Mouse (Mus musculus): ENCODE measurements around the gene Il21r. TPM values are rescaled to one million over a fixed set of nuclear protein-coding genes. Genes with fewer than 3 reads are reported as not detected.

The Il21r gene
- 0.64 and 1.2 TPM in 2 replicates for polyA plus RNA-seq (2021; fragmentation: Nextera tagmentation)
- long read RNA-seq, experiment 1, partial matches to known transcripts, result 1 of 7 reads
- long read RNA-seq, experiment 1, other reads (novel, unspliced or antisense), result 2 of 7 reads
- long read RNA-seq, experiment 2, partial matches to known transcripts, result 0 of 3 reads
- long read RNA-seq, experiment 2, other reads (novel, unspliced or antisense), result 2 of 3 reads

GRCm38 (mm10) chr7:125603185-125603631 lies at the start of gene Il21r:
TSS of gene Il21r (plus strand) at chr7:125603429.

Other genes starting within 250 kb of the Il21r start
- gene Kdm8, start 158.8 kb upstream of the Il21r start, polyA plus RNA-seq (2021; fragmentation: Nextera tagmentation), result 2.6 and 4.0 TPM in 2 replicates
- gene Nsmce1, start 111.8 kb upstream of the Il21r start, polyA plus RNA-seq (2021; fragmentation: Nextera tagmentation), result 55.3 and 61.8 TPM in 2 replicates
- 2.5 and 2.8 TPM in 2 replicates for gene Il4ra, start 51.3 kb upstream of the Il21r start, polyA plus RNA-seq (2021; fragmentation: Nextera tagmentation)
- gene Gtf3c1, start 104.4 kb downstream of the Il21r start, polyA plus RNA-seq (2021; fragmentation: Nextera tagmentation), result 15.2 and 17.0 TPM in 2 replicates
- 3.0 and 3.8 TPM in 2 replicates for gene D430042O09Rik, start 104.5 kb downstream of the Il21r start, polyA plus RNA-seq (2021; fragmentation: Nextera tagmentation)